Mouse (Mus musculus): Measurements from ENCODE around the gene Ephb2. TPM values are rescaled to one million over a fixed set of nuclear protein-coding genes. Genes with fewer than 3 reads are reported as not detected.

The Ephb2 gene
- total and polyA plus RNA-seq, 3 experiments = 0.08 TPM; not detected in 2

- H3K4me3 ChIP-seq (replicated peaks in 1 of 3; ENCODE audit: low read depth in 2 of 3, low read length in 2 of 3, poor library complexity in 1 of 3) = no peak overlapping the region
- H3K79me2 ChIP-seq (replicated peaks; ENCODE audit: control insufficient read depth, extremely low read depth, insufficient read depth, poor library complexity, severe bottlenecking) = no peaks in the 10 kb centered on the region
- DNase-seq (ENCODE audit: extremely low read depth) = no peak
- dilution Hi-C loops (cut with MboI; ENCODE audit: extremely low pct_ligation_motif_present, extremely low pct_unique_long_range_greater_than_20kb, low sequenced_read_pairs) = no loop called here
- no peak overlapping the region for H3K4me2 ChIP-seq (ENCODE audit: insufficient read depth, low read depth, poor library complexity, severe bottlenecking)
- H3K9ac ChIP-seq (ENCODE audit: insufficient read depth, low read depth) = no peak overlapping the region
- H3K27ac ChIP-seq (ENCODE audit: insufficient read depth, low read depth) = no peak overlapping the region
- no peaks in the 10 kb centered on the region for H3K4me1 ChIP-seq (ENCODE audit: control insufficient read depth in 1 of 2, insufficient read depth in 2 of 2)
- H3K9me3 ChIP-seq (replicated peaks; ENCODE audit: low read length) = no peaks in the 10 kb centered on the region
- TF ChIP-seq EP300 (IDR thresholded peaks at IDR 0.05; ENCODE audit: low read length) = no peak
- no peak for TF ChIP-seq ZKSCAN1 (IDR thresholded peaks at IDR 0.05; ENCODE audit: borderline replicate concordance, low read depth, low read length)
- TF ChIP-seq KAT2A (IDR thresholded peaks at IDR 0.05; ENCODE audit: insufficient replicate concordance, low read length) = no peak
- TF ChIP-seq TBP (conservative IDR thresholded peaks at IDR 0.05; ENCODE audit: low read depth, low read length) = no peak
- TF ChIP-seq RAD21 (IDR thresholded peaks at IDR 0.05; ENCODE audit: low read depth, low read length) = no peak
- peaks cover 40% of the 10 kb centered on the region for H3K27me3 ChIP-seq (replicated peaks)
- no peaks in the 10 kb centered on the region for H3K36me3 ChIP-seq (replicated peaks in 1 of 2; ENCODE audit: control insufficient read depth in 1 of 2, insufficient read depth in 1 of 2, low read length in 1 of 2)
- in situ Hi-C loops (cut with MboI; ENCODE audit: low pct_ligation_motif_present, low pct_unique_long_range_greater_than_20kb, low sequenced_read_pairs) = no loop called here
Observed at GRCm38 (mm10) chr4:136781868-136782578, 53.8 kb downstream of the Ephb2 start.

- no peaks in the 10 kb centered on the region for H3K9me3 ChIP-seq (replicated peaks; ENCODE audit: low read length)
- peaks cover 44% of the 10 kb centered on the region for H3K27me3 ChIP-seq (replicated peaks)
- no peak overlapping the region for H3K4me3 ChIP-seq (replicated peaks in 1 of 3; ENCODE audit: low read depth in 2 of 3, low read length in 2 of 3, poor library complexity in 1 of 3)
- dilution Hi-C loops (cut with MboI; ENCODE audit: extremely low pct_ligation_motif_present, extremely low pct_unique_long_range_greater_than_20kb, low sequenced_read_pairs) = no loop called here
- no peak overlapping the region for H3K27ac ChIP-seq (ENCODE audit: insufficient read depth, low read depth)
- no peaks in the 10 kb centered on the region for H3K79me2 ChIP-seq (replicated peaks; ENCODE audit: control insufficient read depth, extremely low read depth, insufficient read depth, poor library complexity, severe bottlenecking)
- H3K4me1 ChIP-seq (ENCODE audit: control insufficient read depth in 1 of 2, insufficient read depth in 2 of 2) = no peaks in the 10 kb centered on the region
- in situ Hi-C loops (cut with MboI; ENCODE audit: low pct_ligation_motif_present, low pct_unique_long_range_greater_than_20kb, low sequenced_read_pairs) = no loop called here
- no peaks in the 10 kb centered on the region for H3K36me3 ChIP-seq (replicated peaks in 1 of 2; ENCODE audit: control insufficient read depth in 1 of 2, insufficient read depth in 1 of 2, low read length in 1 of 2)
- TF ChIP-seq BHLHE40 (IDR thresholded peaks at IDR 0.05; ENCODE audit: low read depth, low read length) = no peak
- TF ChIP-seq SMC3 (IDR thresholded peaks at IDR 0.05; ENCODE audit: low read depth, low read length) = no peak
- no peak for TF ChIP-seq TBP (conservative IDR thresholded peaks at IDR 0.05; ENCODE audit: low read depth, low read length)
- no peak for TF ChIP-seq CHD2 (IDR thresholded peaks at IDR 0.05; ENCODE audit: low read length)
- TF ChIP-seq JUN (IDR thresholded peaks at IDR 0.05; ENCODE audit: insufficient read depth, low read depth, low read length) = no peak
- no peak for TF ChIP-seq USF1 (IDR thresholded peaks at IDR 0.05; ENCODE audit: low read depth, low read length)
- TF ChIP-seq TCF12 (IDR thresholded peaks at IDR 0.05; ENCODE audit: low read depth, low read length) = no peak
- no peak for TF ChIP-seq E2F4 (IDR thresholded peaks at IDR 0.05; ENCODE audit: insufficient replicate concordance, low read depth, low read length)
- no peak for TF ChIP-seq ZMIZ1 (IDR thresholded peaks at IDR 0.05; ENCODE audit: low read depth, low read length)
- TF ChIP-seq IRF4 (IDR thresholded peaks at IDR 0.05; ENCODE audit: low read depth, low read length) = no peak
- TF ChIP-seq PAX5 (IDR thresholded peaks at IDR 0.05; ENCODE audit: low read length) = no peak
- TF ChIP-seq ETS1 (conservative IDR thresholded peaks at IDR 0.05; ENCODE audit: low read depth, low read length) = no peak
- TF ChIP-seq NRF1 (IDR thresholded peaks at IDR 0.05; ENCODE audit: low read depth, low read length) = no peak
- TF ChIP-seq MAFK (IDR thresholded peaks at IDR 0.05; ENCODE audit: insufficient replicate concordance, low read length) = no peak
- TF ChIP-seq MAZ (IDR thresholded peaks at IDR 0.05; ENCODE audit: low read depth, low read length) = no peak
- TF ChIP-seq POLR2A (IDR thresholded peaks at IDR 0.05; ENCODE audit: low read depth, low read length) = no peak
- no peak for TF ChIP-seq KAT2A (IDR thresholded peaks at IDR 0.05; ENCODE audit: insufficient replicate concordance, low read length)
- TF ChIP-seq MAX (IDR thresholded peaks at IDR 0.05; ENCODE audit: low read length) = no peak
- no peak for TF ChIP-seq UBTF (IDR thresholded peaks at IDR 0.05; ENCODE audit: low read depth, low read length)
- H3K4me2 ChIP-seq (ENCODE audit: insufficient read depth, low read depth, poor library complexity, severe bottlenecking) = no peak overlapping the region
- no peak overlapping the region for H3K9ac ChIP-seq (ENCODE audit: insufficient read depth, low read depth)
- no peak for DNase-seq (ENCODE audit: extremely low read depth)
Observed at GRCm38 (mm10) chr4:136780201-136780895, 55.4 kb downstream of the Ephb2 start.
